Mouse (Mus musculus) liver, embryonic 15.5 days (tissue): Measurements from ENCODE around the gene Bnc2. TPM values are rescaled to one million over a fixed set of nuclear protein-coding genes. Genes with fewer than 3 reads are reported as not detected.

Experiments used
- ATAC-seq: fragments of 200-750 bp; cut with Nextera tagmentation; 2 replicates; pipeline ENCODE4 v1.8.0; 2017; ENCODE audit warnings: moderate number of reproducible peaks, mild to moderate bottlenecking, moderate library complexity; ENCODE audit not compliant: insufficient read depth
- H3K27ac ChIP-seq: fragments of 300-500 bp; sonication (generic); replicated peaks from 2 replicates; pipeline ENCODE4 v1.5.1; 2015; ENCODE audit warnings: mild to moderate bottlenecking, inconsistent platforms
- H3K27me3 ChIP-seq: fragments of 300-500 bp; sonication (generic); 2 replicates; pipeline ENCODE4 v1.6.1; 2015; ENCODE audit warnings: mild to moderate bottlenecking, inconsistent platforms
- H3K36me3 ChIP-seq: fragments of 300-500 bp; sonication (generic); replicated peaks from 2 replicates; pipeline ENCODE4 v1.6.1; 2015; ENCODE audit warnings: moderate library complexity, mild to moderate bottlenecking, inconsistent platforms
- H3K4me1 ChIP-seq: fragments of 300-500 bp; sonication (generic); replicated peaks from 2 replicates; pipeline ENCODE4 v1.6.1; 2015; ENCODE audit warnings: inconsistent platforms
- H3K4me2 ChIP-seq: fragments of 300-500 bp; sonication (generic); 2 replicates; pipeline ENCODE4 v1.6.1; 2015; ENCODE audit warnings: moderate library complexity, mild to moderate bottlenecking, inconsistent platforms
- H3K4me3 ChIP-seq: fragments of 300-500 bp; sonication (generic); replicated peaks from 2 replicates; pipeline ENCODE4 v1.5.1; 2015; ENCODE audit warnings: mild to moderate bottlenecking, inconsistent platforms
- H3K9ac ChIP-seq: fragments of 300-500 bp; sonication (generic); 2 replicates; pipeline ENCODE4 v1.6.1; 2015; ENCODE audit warnings: moderate library complexity, mild to moderate bottlenecking, inconsistent platforms
- H3K9me3 ChIP-seq: fragments of 300-500 bp; sonication (generic); replicated peaks from 2 replicates; pipeline ENCODE4 v1.6.1; 2016; ENCODE audit warnings: inconsistent platforms
- WGBS: fragments of 180-500 bp; shearing (Covaris S2); methylation state at CpG from one replicate; pipeline ENCODE4 v1.1.7; 2015; ENCODE audit warnings: mixed read lengths; ENCODE audit not compliant: insufficient replicate concordance; 5-methylcytosine and 5-hydroxymethylcytosine counted together
- polyA plus RNA-seq: library from polyadenylated mRNA; unstranded; fragments of >200 nt; fragmentation: Nextera tagmentation; extraction: Ambion mirVana; gene quantifications from 2 replicates; pipeline ENCODE4 v1.2.1, GENCODE M21; 2015

Bnc2 gene
- polyA plus RNA-seq, 1 experiment from 2014 or later: 0.36 TPM

DNA sequence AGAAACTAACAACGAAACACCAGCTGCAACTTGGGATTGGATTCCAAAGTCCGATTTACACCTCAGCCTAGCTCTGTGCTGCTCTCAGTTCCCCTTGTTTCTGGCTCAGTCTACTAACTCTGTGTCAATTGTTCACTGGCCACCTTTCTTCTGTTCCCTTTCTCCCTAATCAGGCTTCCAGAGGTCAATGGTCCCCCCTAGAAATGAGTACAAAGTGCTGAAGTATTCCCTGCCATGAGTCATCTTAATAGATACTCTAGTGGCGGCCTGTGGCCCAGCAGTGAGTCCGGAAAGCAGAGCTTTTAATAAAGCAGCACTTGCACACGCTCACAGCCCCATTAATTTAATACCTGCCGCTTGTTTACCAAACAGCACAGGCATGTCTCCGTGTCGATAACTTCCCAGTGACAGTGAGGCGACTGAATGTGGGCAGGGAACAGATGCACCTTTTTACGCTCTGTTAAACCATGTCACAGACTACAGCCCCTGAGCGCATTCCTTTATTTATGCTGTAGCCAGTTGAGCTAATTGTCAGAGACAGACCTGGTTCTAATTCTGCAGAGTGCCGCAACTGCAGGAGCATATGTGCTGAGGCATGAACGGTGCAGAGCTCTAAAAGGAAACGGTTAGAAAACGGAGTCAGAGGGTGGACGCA is 218.8 kb downstream of the Bnc2 start:
- Histone ChIP-seq H3K9me3 (no peaks in the 10 kb centered on the region), H3K27ac (no peak overlapping the region), H3K4me3 (no peak overlapping the region), H3K27me3 (no peaks in the 10 kb centered on the region), H3K4me1 (no peaks in the 10 kb centered on the region), H3K4me2 (no peak overlapping the region), H3K9ac (no peak overlapping the region), H3K36me3 (no peaks in the 10 kb centered on the region)
- 73% methylated on average over 16 of the region's 16 CpGs for WGBS
- ATAC-seq: no peak

- Histone ChIP-seq H3K27ac (no peak overlapping the region), H3K4me1 (no peaks in the 10 kb centered on the region), H3K4me2 (no peak overlapping the region), H3K36me3 (no peaks in the 10 kb centered on the region), H3K9ac (no peak overlapping the region), H3K4me3 (no peak overlapping the region), H3K9me3 (no peaks in the 10 kb centered on the region), H3K27me3 (no peaks in the 10 kb centered on the region)
- WGBS: 59% methylated on average over 3 of the region's 3 CpGs
- ATAC-seq: no peak
Measured at GRCm38 (mm10) chr4:84454493-84454892, 220.6 kb downstream of the Bnc2 start.

DNA sequence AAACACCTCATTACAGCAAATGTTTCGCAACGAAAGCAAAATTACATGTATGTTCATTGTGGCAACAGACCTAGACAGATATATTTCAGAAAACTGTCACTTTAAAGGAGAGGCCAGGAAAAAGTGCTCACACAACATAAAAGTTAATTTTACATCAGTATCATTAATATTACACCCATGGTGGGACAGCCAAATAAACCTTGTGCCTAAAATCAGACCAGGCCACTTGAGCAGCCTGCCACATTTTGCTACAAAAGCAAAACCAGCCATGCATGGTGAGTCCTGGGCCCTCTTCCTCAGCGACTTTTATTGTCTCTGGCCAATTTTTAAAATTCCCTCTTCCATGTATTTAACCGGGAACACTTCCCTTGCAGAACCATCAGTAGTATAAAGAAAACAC is 221.5 kb downstream of the Bnc2 start:
- Histone ChIP-seq H3K4me3 (no peak overlapping the region), H3K36me3 (no peaks in the 10 kb centered on the region), H3K27me3 (no peaks in the 10 kb centered on the region), H3K4me2 (no peak overlapping the region), H3K27ac (no peak overlapping the region), H3K9me3 (no peaks in the 10 kb centered on the region), H3K4me1 (no peaks in the 10 kb centered on the region), H3K9ac (no peak overlapping the region)
- WGBS: 66% methylated on average over 4 of the region's 4 CpGs
- no peak for ATAC-seq

DNA sequence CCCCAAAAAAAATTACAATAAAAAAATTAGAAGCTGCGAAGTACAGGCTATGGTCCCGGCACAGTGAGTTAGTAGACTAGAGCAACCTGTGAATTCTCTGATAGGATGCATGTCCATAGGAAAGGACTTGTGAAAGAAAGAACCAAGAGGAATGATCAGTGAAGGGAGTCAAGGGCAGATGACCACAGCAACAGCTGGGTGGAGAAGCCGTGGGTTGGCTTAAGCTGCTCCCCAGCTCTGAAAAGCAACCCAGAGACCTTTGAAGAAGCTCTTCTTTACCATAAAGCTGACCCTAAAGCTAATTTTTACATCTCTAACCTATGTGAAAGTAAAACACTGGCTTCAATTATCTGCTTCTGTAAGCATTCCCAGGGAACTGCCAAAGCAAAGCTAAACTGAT is 222.4 kb downstream of the Bnc2 start:
- Histone ChIP-seq H3K4me3 (no peak overlapping the region), H3K27ac (no peak overlapping the region), H3K36me3 (no peaks in the 10 kb centered on the region), H3K9me3 (no peaks in the 10 kb centered on the region), H3K4me2 (no peak overlapping the region), H3K27me3 (no peaks in the 10 kb centered on the region), H3K4me1 (no peaks in the 10 kb centered on the region), H3K9ac (no peak overlapping the region)
- ATAC-seq: no peak
- 72% methylated on average over 3 of the region's 3 CpGs for WGBS

- H3K4me2 ChIP-seq: no peak overlapping the region
- H3K27me3 ChIP-seq: no peaks in the 10 kb centered on the region
Measured at GRCm38 (mm10) chr4:84449246-84450005, 225.6 kb downstream of the Bnc2 start.

GRCm38 (mm10) chr4:84433324-84433723 is 241.8 kb downstream of the Bnc2 start:
- Histone ChIP-seq H3K9me3 (no peaks in the 10 kb centered on the region), H3K4me3 (no peak overlapping the region), H3K27me3 (no peaks in the 10 kb centered on the region), H3K4me2 (no peak overlapping the region), H3K4me1 (no peaks in the 10 kb centered on the region; the same call in 1 of the 2 replicates), H3K36me3 (no peaks in the 10 kb centered on the region), H3K9ac (no peak overlapping the region), H3K27ac (no peak overlapping the region)
- no peak for ATAC-seq
- 77% methylated on average over 9 of the region's 9 CpGs for WGBS

More at GRCm38 (mm10) chr4:84449246-84450005, 225.6 kb downstream of the Bnc2 start:
- no peak for ATAC-seq
- H3K9ac ChIP-seq: no peak overlapping the region
- H3K4me1 ChIP-seq: no peaks in the 10 kb centered on the region
- H3K27ac ChIP-seq: no peak overlapping the region
- no peaks in the 10 kb centered on the region for H3K9me3 ChIP-seq
- no peaks in the 10 kb centered on the region for H3K36me3 ChIP-seq
- no peak overlapping the region for H3K4me3 ChIP-seq
- 66% methylated on average over 7 of the region's 7 CpGs for WGBS

DNA sequence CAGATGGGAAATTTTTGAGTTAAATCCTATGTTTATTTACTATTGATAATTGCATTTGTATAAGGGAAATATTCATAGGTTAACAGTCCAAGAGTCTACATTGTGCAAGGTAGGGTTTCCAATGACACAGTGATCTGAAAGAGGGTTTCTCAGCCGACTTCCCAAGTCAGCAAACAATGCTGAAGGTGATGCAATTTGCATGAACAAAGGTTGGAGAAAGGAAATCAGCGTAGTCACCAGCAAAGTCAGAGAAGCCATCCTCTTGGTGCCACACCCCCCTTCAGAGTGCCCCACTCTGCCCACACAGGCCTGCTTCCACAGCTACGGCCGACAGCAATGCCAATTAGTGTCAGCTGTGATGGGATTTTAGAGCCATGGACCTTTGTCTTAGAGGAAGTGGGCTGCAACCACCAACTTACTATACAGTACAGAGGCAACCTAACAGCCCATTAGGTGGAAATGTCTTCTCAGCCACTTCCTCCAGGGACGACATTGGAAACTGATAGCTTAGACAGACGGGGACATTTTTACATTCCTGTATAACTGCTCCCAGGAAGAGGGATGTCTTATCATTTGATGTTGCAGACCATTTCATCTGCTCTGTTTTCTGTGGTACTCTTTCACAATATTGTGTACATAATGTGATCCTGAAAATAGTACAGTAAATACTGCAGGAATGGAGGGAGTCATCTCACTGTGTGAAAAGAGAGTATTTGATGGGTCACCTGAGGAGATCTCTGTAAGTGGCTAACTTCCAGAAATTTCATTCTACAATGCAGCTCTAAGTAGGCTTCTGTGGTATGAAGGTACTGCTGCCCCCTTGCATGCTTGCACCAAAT is 243.2 kb downstream of the Bnc2 start:
- ATAC-seq: peak; percentile 57
- no peak overlapping the region for H3K9ac ChIP-seq
- H3K4me1 ChIP-seq: no peaks in the 10 kb centered on the region; the same call in 1 of the 2 replicates
- WGBS: 11% methylated on average over 6 of the region's 6 CpGs
- H3K36me3 ChIP-seq: no peaks in the 10 kb centered on the region
- peak overlapping the region; percentile 41 for H3K4me2 ChIP-seq
- H3K27me3 ChIP-seq: no peaks in the 10 kb centered on the region
- H3K27ac ChIP-seq: no peak overlapping the region
- H3K9me3 ChIP-seq: no peaks in the 10 kb centered on the region
- no peak overlapping the region for H3K4me3 ChIP-seq

GRCm38 (mm10) chr4:84427955-84428354 is 247.1 kb downstream of the Bnc2 start:
- ATAC-seq: no peak
- Histone ChIP-seq H3K36me3 (no peaks in the 10 kb centered on the region), H3K27ac (no peak overlapping the region), H3K9me3 (no peaks in the 10 kb centered on the region), H3K4me3 (no peak overlapping the region), H3K4me2 (no peak overlapping the region), H3K9ac (no peak overlapping the region), H3K27me3 (no peaks in the 10 kb centered on the region), H3K4me1 (no peaks in the 10 kb centered on the region; the same call in 1 of the 2 replicates)
- whole genome bisulfite sequencing: 74% methylated on average over 3 of the region's 3 CpGs

DNA sequence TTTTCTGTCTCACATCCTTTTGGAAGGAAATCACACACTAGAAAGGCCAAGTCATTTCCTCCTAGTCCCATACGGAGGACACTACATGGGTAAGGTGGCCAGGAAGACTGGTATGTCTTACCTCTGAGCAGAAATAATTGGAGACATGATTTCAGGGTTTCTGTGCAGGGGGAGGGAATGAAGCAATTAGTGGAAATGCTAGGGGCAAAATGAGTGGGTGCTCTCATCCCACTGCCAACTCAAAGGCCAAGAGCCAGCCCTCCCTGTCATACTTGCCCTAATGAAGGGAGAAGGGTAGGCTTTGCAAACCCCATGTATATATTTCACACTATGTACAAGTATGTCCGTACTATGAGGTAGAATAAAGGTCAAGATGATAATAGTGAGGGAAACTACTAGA is 263.6 kb downstream of the Bnc2 start:
- no peaks in the 10 kb centered on the region for H3K9me3 ChIP-seq
- H3K27ac ChIP-seq: no peak overlapping the region
- H3K36me3 ChIP-seq: no peaks in the 10 kb centered on the region
- ATAC-seq: no peak
- H3K4me3 ChIP-seq: no peak overlapping the region
- 69% methylated on average over 2 of the region's 2 CpGs for WGBS
- no peaks in the 10 kb centered on the region for H3K4me1 ChIP-seq
- no peaks in the 10 kb centered on the region for H3K27me3 ChIP-seq
- H3K4me2 ChIP-seq: no peak overlapping the region
- H3K9ac ChIP-seq: no peak overlapping the region

GRCm38 (mm10) chr4:84407328-84408028 is 267.6 kb downstream of the Bnc2 start:
- H3K9ac ChIP-seq: no peak overlapping the region
- no peaks in the 10 kb centered on the region for H3K27me3 ChIP-seq
- no peak overlapping the region for H3K27ac ChIP-seq
- WGBS: 31% methylated on average over 6 of the region's 6 CpGs
- H3K4me2 ChIP-seq: no peak overlapping the region
- no peak for ATAC-seq
- H3K4me3 ChIP-seq: no peak overlapping the region
- no peaks in the 10 kb centered on the region for H3K4me1 ChIP-seq
- H3K9me3 ChIP-seq: no peaks in the 10 kb centered on the region
- H3K36me3 ChIP-seq: no peaks in the 10 kb centered on the region
